In genomic region chr5:123080041-123080440, GRCm38 (mm10) we compare ENCODE assay signal across 11 mouse cellular contexts. TPM values are rescaled to one million over a fixed set of nuclear protein-coding genes. Genes with fewer than 3 reads are reported as not detected.
DNase-seq lines count a peak whose midpoint lies in the region; ATAC-seq and TF ChIP-seq lines count a peak whose summit lies in the region.
"Had no signal": no experiment of that assay in that cellular context is flagged by ENCODE, and none has a peak within 500 bp of the region (broad histone marks: within the 10 kb centered on the region; RNA-seq: fewer than 3 reads in every experiment).

No protein-coding gene starts in this region.

- DNase-seq in gastrocnemius, adult 2 months, result peak; percentile 49
- DNase-seq in gastrocnemius, postnatal 10 days, result no peak
- DNase-seq in lung, postnatal 36 days, result peak; percentile 20
- no peak for DNase-seq in lung, adult 18-20 months
- no peak for DNase-seq in layer of hippocampus, adult 8-10 months (ENCODE audit: low spot score in 2 of 2)
- DNase-seq in gastrocnemius, adult 8-10 months (ENCODE audit: low spot score in 2 of 2), result no peak
- DNase-seq: cerebellum, adult 11 months; thymus, postnatal 25 days had no signal

- H3K9me3 ChIP-seq in kidney, embryonic 16.5 days (ENCODE audit: low read length), result peaks cover 4% of the 10 kb centered on the region; the same call in 1 of the 2 replicates

- no peaks in the 10 kb centered on the region for H3K27me3 ChIP-seq in kidney, embryonic 16.5 days (ENCODE audit: insufficient read depth, low read length)

- no peak overlapping the region for H3K9ac ChIP-seq in kidney, embryonic 16.5 days (replicated peaks; ENCODE audit: low read length)

- H3K4me1 ChIP-seq in kidney, embryonic 16.5 days (ENCODE audit: insufficient read depth, low read length), result peaks cover 25% of the 10 kb centered on the region

- 11% methylated on average over 8 of the region's 8 CpGs for WGBS in kidney, embryonic 16.5 days

- H3K27ac ChIP-seq in gastrocnemius, adult 2 months, result peak overlapping the region; percentile 28
- peak overlapping the region; percentile 77 for H3K27ac ChIP-seq in kidney, embryonic 16.5 days (ENCODE audit: low read length)
- H3K27ac ChIP-seq: hindbrain, embryonic 10.5 days had no signal

- H3K4me2 ChIP-seq in kidney, embryonic 16.5 days (replicated peaks; ENCODE audit: low read depth, low read length), result peak overlapping the region; percentile 12; the same call in 1 of the 2 replicates

- intact Hi-C loops in gastrocnemius, adult 2 months (cut with DNase I), result no loop called here

- peak overlapping the region; percentile 1; the same call in 1 of the 2 replicates for H3K4me3 ChIP-seq in gastrocnemius, adult 2 months
- no peak overlapping the region for H3K4me3 ChIP-seq in kidney, embryonic 16.5 days (ENCODE audit: low read length)
- H3K4me3 ChIP-seq: hindbrain, embryonic 10.5 days had no signal

- no peak for ATAC-seq in kidney, embryonic 16.5 days (ENCODE audit: low FRiP score, low TSS enrichment)
- ATAC-seq in monocyte, adult 5-6 weeks (replicated peaks; ENCODE audit: insufficient number of reproducible peaks, low FRiP score, low TSS enrichment, poor library complexity, severe bottlenecking), result peak; percentile 42

- peaks cover 3% of the 10 kb centered on the region; the same call in 1 of the 2 replicates for H3K36me3 ChIP-seq in kidney, embryonic 16.5 days (ENCODE audit: insufficient read depth, low read length)

- no peak for TF ChIP-seq CTCF in gastrocnemius, adult 2 months (IDR thresholded peaks at IDR 0.05)

RNA-seq across cellular contexts. Expression of gene Tmem120b, which starts 11.8 kb away (rescaled TPM):
- total RNA-seq in gastrocnemius, adult 2 months (2021), result 10 to 100 TPM; 19.2 to 23.2 TPM
- total RNA-seq in gastrocnemius, postnatal 10 days (2021), result 10 to 100 TPM; 16.3 to 16.9 TPM
- 16.8 and 20.0 TPM in 2 replicates for polyA plus RNA-seq in kidney, embryonic 16.5 days (2015; fragmentation: Nextera tagmentation; extraction: Ambion mirVana)
- total RNA-seq in monocyte, adult 5-6 weeks (2017), result 0.67 to 3.5 TPM (median 2.0 TPM) in 3 replicates
- 10 to 100 TPM; 15.4 to 22.0 (median 18.7) TPM for total RNA-seq in layer of hippocampus, adult 8-10 months (2022)
- total RNA-seq in gastrocnemius, adult 8-10 months (2022), result 10 to 100 TPM; 15.7 to 18.3 (median 17.0) TPM

RNA-seq across cellular contexts. Expression of gene Morn3, which starts 33.2 kb away (rescaled TPM):
- not detected for total RNA-seq in gastrocnemius, adult 2 months (2021)
- total RNA-seq in gastrocnemius, postnatal 10 days (2021), result not detected
- 0.56 TPM in 1 of 2 replicates, not detected in the other for polyA plus RNA-seq in kidney, embryonic 16.5 days (2015; fragmentation: Nextera tagmentation; extraction: Ambion mirVana)
- total RNA-seq in monocyte, adult 5-6 weeks (2017), result not detected in 3 replicates
- not detected for total RNA-seq in layer of hippocampus, adult 8-10 months (2022)
- not detected for total RNA-seq in gastrocnemius, adult 8-10 months (2022)

RNA-seq across cellular contexts. Expression of gene Rhof, which starts 52.5 kb away (rescaled TPM):
- under 1 TPM; 0.28 to 0.36 TPM for total RNA-seq in gastrocnemius, adult 2 months (2021)
- total RNA-seq in gastrocnemius, postnatal 10 days (2021), result 1 to 10 TPM in 1 of 2 experiments, under 1 TPM in 1; 0.68 to 1.4 TPM
- polyA plus RNA-seq in kidney, embryonic 16.5 days (2015; fragmentation: Nextera tagmentation; extraction: Ambion mirVana), result 3.2 and 3.8 TPM in 2 replicates
- total RNA-seq in monocyte, adult 5-6 weeks (2017), result 18.8 to 40.6 TPM (median 30.1 TPM) in 3 replicates
- 10 to 100 TPM; 42.0 to 46.6 (median 45.3) TPM for total RNA-seq in layer of hippocampus, adult 8-10 months (2022)
- under 1 TPM in 3 of 4 experiments, not detected in 1; 0.24 to 0.36 (median 0.36) TPM for total RNA-seq in gastrocnemius, adult 8-10 months (2022)

Comparison
In these comparisons a context has a peak if more than half of its experiments do, and no peak if none do; other contexts are left out.
1. DNase-seq: peak in gastrocnemius, adult 2 months (single experiment) and lung, postnatal 36 days (single experiment); none in gastrocnemius, postnatal 10 days (single experiment), lung, adult 18-20 months (0 of 2), layer of hippocampus, adult 8-10 months (0 of 2) and gastrocnemius, adult 8-10 months (0 of 2).